Mouse (Mus musculus) yolk sac, embryonic 10.5 days (tissue): ENCODE data around the gene Notch2.

Experiments used
- DNase-seq: peaks from one replicate; pipeline ENCODE4 v3.0.0-alpha.2; 2017; ENCODE audit warnings: low spot score

The Notch2 gene

DNA sequence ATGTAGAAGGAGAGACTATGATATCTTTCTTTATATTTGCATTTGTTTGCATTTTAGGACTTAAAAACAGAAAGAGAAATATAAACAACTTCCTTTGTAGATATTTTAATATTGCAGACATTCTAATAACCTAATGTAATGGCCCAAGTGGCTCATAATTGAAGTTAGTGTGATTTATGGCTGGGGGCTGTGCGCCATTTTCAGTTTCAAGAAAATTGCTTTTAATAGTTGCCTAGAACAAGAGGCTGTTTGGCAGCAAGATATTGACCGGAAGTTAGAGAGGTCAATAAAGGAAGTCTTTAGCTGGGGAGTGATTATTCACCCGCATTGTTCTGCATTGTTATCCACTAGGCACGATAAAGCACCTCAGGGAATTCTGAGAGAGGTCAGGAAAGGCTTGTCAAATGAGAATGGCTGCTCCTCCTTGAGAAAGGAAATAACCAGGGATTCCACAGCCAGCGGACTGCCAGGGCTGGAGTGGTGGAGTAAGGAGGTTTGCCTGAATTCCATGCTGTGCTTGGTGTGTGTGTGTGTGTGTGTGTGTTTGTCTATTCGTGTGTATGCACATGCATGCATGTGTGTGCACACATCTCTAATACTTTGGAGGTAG is 61.4 kb downstream of the Notch2 start:
- no peak for DNase-seq

DNA sequence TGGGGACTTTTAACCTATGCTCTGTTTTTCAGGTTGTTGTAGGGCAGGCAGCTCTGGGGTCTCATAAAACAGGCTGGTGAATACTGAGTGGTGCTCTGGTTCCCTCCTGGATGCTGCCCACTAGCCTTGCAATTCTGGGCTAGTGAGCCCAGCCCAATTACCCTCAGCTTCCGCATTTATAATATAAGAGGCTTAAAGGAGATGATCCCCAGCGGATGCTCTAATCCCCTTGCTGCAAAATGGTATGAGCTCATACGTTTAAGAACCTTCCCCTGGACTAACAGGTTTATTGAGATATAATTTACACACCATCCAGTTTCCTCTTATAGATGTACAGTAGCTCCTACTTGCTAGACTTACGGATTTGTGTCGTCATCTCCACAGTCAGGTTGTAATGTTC is 64.5 kb downstream of the Notch2 start:
- DNase-seq: no peak

GRCm38 (mm10) chr3:98078816-98079215 is 65.5 kb downstream of the Notch2 start:
- no peak for DNase-seq

- DNase-seq: no peak
Observed at GRCm38 (mm10) chr3:98079601-98080215, 66.4 kb downstream of the Notch2 start.

DNA sequence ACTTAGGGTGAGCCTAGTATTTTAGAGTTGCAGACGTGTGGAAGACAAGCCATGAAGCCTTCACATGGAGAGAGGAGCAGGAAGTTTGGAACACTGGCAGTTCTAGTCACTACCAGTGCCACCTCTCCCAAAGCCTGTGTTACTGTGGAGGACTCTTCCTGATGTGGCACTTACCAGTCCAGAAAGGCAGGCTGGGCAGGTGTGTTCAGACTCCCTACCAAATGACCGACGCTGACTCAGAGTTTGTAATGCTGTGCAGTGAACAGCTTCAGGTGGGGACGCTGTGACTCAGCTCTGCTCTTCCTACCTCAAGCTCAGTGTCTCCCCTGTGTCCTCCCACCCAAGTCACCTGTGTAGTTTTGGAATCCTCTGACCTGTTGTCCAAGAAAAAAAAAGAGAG is 67.3 kb downstream of the Notch2 start:
- no peak for DNase-seq

DNA sequence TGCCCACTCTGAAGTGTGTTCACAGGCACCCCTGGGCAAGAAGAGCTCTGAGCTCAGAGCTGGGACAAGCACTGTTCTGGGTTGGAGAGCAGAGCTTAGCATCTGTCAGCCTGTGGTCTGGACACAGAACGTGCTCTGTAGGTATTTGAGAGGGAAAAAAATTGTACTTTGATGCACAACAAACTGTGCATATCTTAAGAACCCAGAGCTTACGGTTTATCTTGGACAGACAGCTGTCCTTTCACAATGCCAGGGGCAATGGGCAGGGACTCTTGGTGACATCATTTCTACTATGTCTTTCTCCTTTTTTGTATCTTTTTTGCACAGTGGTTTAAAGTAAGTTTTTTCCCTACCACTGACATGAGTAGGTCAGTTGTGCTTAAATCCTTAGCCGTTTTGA is 68.9 kb downstream of the Notch2 start:
- no peak for DNase-seq

- DNase-seq: peak; percentile 49
Observed at GRCm38 (mm10) chr3:98082972-98083371, 69.6 kb downstream of the Notch2 start.

GRCm38 (mm10) chr3:98084061-98084655 is 70.8 kb downstream of the Notch2 start:
- no peak for DNase-seq

DNA sequence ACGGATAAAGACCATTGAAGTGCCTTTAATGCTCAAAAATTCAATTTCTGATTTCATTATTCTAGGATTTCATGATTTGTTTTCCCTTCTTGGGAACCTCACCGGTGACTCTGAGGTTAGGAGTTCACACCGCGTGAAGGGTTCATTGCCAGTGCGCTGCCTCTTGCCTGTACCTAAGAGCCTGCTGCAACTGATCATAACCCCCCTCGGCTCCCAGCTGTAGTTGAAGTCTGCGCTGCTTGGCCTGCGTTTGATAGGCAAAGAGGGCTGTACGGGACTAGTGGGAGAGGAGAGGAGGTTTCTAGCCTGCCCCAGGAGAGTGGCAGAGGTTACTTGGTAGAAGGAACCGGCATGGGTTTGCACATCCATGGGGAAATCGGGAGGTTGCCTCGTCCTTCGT is 71.5 kb downstream of the Notch2 start:
- DNase-seq: no peak

GRCm38 (mm10) chr3:98085812-98086268 is 72.5 kb downstream of the Notch2 start:
- no peak for DNase-seq

- DNase-seq: no peak
Observed at GRCm38 (mm10) chr3:98086441-98086840, 73.1 kb downstream of the Notch2 start.

DNA sequence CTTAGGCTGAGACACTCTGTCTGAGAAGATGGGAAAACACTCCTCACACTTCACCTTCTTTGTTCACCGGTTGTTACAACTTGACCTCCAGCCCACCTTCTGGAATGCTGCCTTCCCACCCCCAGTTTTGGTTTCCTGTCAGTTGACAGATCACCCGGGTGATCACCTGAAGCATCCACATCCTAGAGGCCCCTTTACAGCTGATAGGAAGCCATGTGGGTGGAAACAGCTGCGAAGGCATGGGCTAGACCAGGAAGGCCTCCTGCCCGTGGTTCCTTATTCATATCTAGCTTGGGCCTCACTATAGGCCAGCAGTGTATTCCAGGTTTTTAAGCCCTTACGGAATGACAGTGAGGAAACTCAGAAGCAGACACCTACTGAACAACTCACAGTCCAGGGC is 73.5 kb downstream of the Notch2 start:
- DNase-seq: no peak

GRCm38 (mm10) chr3:98087551-98087950 is 74.2 kb downstream of the Notch2 start:
- no peak for DNase-seq

DNA sequence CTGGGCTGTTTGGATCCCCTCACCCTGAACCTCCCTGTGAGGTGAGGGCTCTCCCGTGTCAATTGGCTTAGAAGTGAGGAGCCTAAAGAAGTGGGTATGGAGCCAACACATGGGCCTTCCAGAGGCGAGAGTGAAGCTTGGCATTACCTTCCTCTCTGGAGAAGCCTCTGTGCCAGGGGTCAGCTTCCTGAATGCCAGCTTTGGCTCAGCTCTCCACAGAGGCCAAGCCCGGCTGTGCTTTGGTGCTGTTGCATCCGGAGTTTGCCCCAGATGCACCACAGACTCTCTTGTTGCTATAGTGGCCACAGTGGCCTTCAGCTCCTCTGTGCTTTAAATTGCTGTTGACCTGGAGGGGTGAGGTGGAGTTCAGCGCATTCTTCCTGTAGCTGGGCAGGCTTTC is 76.4 kb downstream of the Notch2 start:
- DNase-seq: no peak

GRCm38 (mm10) chr3:98090129-98090528 is 76.8 kb downstream of the Notch2 start:
- DNase-seq: no peak

GRCm38 (mm10) chr3:98092680-98093370 is 79.5 kb downstream of the Notch2 start:
- no peak for DNase-seq

- DNase-seq: no peak
Observed at GRCm38 (mm10) chr3:98093954-98094353, 80.6 kb downstream of the Notch2 start.

- no peak for DNase-seq
Observed at GRCm38 (mm10) chr3:98094629-98095583, 81.6 kb downstream of the Notch2 start.

GRCm38 (mm10) chr3:98096981-98097380 is 83.7 kb downstream of the Notch2 start:
- no peak for DNase-seq

DNA sequence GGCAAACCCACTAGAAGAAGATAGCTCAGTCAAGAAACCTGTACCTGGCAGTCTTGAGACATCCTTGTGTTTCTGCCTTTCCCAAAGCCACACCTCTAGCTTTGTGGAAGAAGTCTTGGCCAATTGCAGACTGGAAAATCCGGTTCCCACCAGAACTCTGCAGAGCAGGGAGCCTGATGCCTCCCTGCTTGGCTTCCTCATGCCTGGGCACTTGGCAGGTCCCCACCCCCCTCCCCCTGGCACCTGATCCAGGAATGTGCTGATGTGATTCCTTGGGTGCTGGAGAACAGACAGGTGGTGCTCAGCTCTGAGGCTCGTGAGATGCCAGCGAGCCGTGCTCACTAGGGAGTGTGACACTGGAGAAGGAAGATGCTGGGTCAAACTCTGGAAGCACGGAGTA is 85.3 kb downstream of the Notch2 start:
- no peak for DNase-seq

GRCm38 (mm10) chr3:98099287-98099686 is 86.0 kb downstream of the Notch2 start:
- no peak for DNase-seq

GRCm38 (mm10) chr3:98101541-98101940 is 88.2 kb downstream of the Notch2 start:
- no peak for DNase-seq
